Mouse (Mus musculus) gastrocnemius, postnatal 36 days (tissue): ENCODE data around the gene Fbxo42. TPM values are rescaled to one million over a fixed set of nuclear protein-coding genes. Genes with fewer than 3 reads are reported as not detected.

Experiments
- DNase-seq, 2 experiments: peaks; one replicate each; pipeline ENCODE4 v3.0.0; 2022
- intact Hi-C: fragments of 180-260 bp; cut with DNase I; formaldehyde crosslinking; loops from one replicate; pipeline ENCODE4 v1.15.1; 2025
- long read RNA-seq, 2 experiments: library from polyadenylated mRNA; stranded (forward); transcript quantifications; one replicate each; pipeline ENCODE4 v2.0.0; 2021
- total RNA-seq, 2 experiments: library from RNA; stranded (reverse); gene quantifications; 2 replicates each; pipeline ENCODE4 v1.2.3; 2021

Fbxo42 gene
- 1 to 10 TPM; 8.8 to 9.8 TPM for total RNA-seq
- long read RNA-seq, experiment 1, full-length matches to known transcripts: 1 of 1 reads
- long read RNA-seq, experiment 1, partial matches to known transcripts: 0 of 1 reads
- long read RNA-seq, experiment 1, other reads (novel, unspliced or antisense): 0 of 1 reads
- long read RNA-seq, experiment 2, full-length matches to known transcripts: 2 of 5 reads
- long read RNA-seq, experiment 2, partial matches to known transcripts: 0 of 5 reads
- long read RNA-seq, experiment 2, other reads (novel, unspliced or antisense): 3 of 5 reads

DNA sequence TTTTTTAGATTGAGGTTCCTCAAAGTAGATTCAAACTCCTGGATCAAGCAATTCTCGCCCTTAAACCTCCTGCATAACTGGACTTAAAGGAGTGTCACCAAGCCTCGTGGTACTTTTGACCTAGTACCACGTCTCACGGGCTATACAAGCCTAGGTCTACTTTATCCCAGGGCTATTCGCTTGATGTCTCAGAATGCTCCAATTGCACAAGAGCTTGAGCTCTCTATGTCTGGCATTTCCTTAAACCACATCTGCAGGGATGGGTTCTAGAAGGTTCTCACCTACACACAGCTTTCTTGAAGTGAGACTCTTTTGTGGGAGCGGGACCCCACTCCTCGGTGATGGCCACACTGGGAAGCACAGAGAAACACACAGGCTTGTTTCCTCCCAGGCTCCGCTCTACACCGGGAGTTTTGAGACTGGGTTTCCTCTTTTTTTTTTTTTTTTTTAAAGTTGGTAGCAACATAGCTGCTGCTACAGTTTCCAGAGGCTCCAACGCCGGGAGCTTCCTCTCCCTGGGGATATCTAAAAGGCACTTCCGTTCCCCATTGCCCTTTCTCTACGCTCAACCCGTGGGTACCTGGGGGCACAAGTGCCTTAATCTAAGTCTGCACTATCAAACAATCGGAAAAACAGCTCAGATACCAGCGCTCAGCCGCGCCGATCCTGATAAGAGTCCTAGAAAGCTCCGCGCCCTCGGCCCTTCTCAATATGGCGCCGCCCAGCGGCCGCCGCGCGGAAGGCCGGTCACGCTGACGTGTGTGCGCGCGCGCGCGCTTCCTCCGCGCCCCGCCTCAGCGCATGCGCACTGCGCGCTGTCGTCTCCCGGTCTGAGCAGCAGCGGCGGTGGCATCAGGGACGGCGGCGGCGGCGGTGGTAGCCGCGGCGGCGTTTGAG, at the start of gene Fbxo42:
Gene Fbxo42, plus strand, starts transcription at position 802 of the 897 bp plus-strand sequence.
- intact Hi-C loops: loop anchor here (5.0 kb wide), 1 partner anchor 215 kb away; no protein-coding TSS in a partner anchor
- DNase-seq: peak; percentile 89 to 93

DNA sequence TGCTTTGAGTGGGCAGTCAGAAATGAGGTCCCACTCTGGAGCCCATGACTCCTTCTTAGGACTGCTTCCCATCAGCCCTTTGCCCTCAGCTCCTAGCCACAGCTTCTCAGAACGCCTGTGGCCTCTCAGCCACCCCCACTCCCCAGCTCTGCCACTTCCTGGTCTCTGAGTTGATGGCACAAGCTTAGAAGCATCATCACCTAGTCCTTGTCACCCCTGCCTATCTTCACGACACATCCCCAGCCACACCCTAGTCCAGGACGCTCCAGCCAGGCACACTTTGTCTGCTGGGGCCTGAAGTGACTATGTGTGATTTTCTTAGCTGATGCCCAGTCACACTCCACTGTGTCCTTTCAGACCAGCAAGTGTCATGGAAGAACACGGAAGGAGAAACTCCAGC, 48.8 kb upstream of the Fbxo42 start:
- DNase-seq: no peak
- intact Hi-C loops: no loop called here

DNA sequence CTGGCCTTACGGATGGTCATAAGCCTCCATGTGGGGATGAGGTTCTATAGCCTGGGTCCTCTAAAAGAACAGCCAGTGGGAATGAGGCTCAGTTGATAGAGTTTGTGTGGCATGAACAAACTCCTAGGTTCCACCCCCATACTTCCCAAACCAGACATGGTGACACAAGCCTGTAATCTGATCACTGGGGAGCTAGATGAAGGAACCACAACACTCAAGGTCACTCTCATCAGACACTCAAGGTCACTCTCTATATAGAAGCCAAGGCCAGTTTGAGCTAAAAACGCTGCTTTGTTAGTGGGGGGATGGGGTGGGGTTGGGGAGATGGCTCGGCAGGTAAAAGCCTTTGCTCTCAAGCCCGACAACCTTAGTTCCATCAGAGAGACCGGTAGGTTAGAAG, 47.8 kb upstream of the Fbxo42 start:
- no peak for DNase-seq
- intact Hi-C loops: no loop called here

DNA sequence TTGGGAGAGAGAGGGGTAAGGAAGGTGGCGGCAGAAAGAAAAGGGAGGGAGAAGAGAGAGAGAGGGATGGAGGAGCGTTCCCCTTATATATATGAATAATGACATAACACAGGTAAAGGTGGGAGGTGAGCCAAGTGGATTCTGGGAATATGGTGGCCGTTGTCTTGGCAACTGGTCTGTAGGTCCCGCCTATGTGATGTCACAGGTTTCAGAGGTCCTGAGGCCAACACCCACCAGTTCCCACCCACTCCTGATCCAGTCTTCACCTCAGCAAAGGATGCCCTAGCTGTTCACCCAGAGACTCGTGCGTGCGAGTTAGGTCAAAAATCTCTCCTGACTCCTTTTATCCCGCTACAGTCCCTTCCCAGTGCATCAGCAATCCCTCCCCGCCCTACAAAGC, 46.4 kb upstream of the Fbxo42 start:
- intact Hi-C loops: no loop called here
- DNase-seq: no peak

DNA sequence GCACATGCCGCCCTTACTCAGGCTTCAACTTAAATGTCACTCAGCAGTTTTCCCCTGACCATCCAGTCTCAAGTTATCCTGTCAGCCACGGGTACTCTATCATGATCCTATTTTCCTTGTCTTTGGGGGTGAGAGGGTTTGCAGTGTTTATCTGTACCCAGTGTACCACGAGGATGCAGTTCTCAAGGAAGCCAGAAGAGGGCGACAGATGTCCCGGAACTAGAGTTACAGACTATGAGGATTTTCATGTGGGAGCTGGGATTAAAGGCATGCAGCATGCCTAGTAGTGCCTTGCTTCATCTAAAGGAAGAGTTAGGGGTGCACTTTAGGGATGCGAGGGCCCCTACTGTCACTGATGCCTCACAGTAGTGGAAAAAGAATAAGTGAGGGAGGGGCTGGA, 45.9 kb upstream of the Fbxo42 start:
- DNase-seq: no peak
- intact Hi-C loops: no loop called here

DNA sequence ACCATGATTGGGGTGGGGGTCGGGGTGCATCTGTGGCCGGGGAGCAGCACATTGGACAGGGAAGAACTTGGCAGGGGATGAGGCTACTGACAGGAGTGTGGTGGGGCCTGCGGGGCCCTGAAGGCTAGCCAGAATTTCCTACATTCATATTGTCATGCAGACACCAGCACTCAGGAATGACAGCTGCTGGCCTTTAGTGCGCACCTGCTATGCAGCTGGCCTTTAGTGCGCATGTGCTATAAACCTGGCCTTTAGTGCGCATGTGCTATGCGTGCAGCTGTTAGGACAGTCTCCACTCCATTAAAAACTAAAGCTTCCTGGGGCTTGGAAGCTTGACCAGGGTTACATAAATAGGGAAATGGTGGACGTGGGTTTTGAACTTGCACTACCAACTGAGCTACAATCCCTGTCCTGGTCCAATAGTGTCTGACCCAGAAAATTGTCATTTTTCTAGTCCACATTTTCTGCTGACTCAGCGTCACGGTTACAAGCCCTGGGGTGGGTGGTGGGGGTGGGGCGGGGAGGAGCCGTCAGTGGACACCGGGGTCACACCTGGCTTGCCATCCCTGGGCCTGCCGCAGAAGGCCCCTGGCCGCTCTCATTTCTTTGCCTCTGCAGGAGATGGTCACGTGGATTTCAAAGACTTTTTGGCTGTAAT, 41.1 kb upstream of the Fbxo42 start:
- no peak for DNase-seq
- intact Hi-C loops: no loop called here

DNA sequence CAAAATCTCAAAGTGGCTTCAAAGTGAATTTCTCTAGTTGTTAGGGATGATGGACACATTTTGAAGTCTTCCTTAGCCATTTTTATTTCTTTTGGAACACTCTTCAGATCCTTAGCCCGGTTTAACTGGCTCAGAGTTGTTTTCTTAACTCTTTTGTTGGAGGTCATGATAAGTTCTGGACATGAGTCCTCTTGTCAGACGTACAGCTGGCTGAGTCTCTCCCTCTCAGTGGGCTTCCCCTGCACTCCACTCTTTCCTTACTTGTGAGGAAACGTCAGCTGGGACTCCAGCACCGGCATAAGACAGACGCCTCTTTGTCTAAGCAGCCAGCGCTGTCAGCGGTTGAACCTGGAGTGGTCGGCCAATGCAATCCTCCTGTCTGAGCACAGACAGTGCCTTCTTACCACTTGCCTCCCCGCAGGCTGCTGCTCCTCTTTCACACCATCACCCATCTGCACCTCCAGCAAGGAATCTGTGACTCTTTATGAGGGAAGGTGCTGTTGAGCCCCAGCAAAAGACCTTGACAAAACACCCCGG, 39.4 kb upstream of the Fbxo42 start:
- intact Hi-C loops: no loop called here
- no peak for DNase-seq

DNA sequence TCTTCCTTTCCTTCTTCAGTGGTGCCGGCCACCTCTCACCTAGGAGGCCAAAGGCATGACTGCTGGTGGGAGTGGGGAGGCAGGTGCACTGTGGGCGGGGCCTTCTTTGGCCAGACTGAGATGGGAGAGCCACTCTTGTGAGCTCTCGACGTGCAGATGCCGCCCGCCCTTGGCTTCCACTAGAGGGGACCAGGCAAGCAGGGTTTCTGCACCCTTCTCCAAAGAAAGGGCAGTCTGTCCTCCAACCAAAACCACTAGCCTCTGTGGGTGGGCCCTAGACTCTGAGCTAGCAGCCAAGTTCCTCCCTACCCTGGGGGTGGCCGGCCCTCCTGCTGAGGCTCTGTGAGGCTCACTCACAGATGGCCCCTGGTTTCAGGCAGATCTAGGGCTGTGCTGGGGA, 33.9 kb upstream of the Fbxo42 start:
- intact Hi-C loops: no loop called here
- DNase-seq: no peak

DNA sequence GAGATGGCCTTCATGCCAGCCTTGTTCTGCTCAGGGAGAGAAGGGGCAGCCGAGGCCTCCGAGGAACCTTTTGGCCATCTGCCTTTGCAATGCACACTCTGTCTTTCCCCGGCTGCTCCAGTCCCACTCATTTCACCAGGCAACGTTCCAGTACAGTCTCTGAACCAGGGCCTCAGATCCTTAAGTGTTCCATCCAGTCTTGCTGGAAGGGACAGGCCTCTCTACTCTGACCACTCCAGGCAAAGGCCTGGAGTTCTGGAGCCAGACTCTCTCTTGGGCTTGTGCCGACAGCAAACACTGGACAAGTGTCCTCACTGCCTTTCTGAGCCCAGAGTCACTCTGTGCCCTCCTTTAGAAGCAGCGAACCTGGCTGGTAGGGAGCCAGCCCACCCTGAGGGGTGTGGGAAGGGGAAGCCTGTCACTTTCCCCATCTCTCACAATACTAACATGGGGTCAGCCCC, 33.2 kb upstream of the Fbxo42 start:
- intact Hi-C loops: no loop called here
- no peak for DNase-seq

DNA sequence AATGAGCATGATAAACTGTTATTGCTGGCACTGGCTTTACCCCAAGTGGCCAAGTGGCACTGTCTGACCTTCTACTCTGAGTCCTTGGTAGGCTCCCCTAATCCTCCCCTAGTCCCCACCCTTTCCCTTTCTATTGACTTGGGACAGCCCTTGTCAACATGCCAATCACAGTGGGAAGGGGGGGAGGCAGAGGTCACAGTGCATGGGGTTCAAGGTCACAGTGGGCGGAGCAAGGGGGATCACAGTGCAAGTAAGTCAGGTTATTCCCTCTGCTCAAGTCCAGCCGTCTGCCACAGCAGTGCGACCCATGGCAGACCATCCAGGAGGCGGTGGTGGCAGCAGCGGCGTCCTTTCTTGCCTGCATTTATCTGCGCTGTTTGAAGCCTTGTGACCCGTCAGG, 32.3 kb upstream of the Fbxo42 start:
- no peak for DNase-seq
- intact Hi-C loops: loop anchor here (5.0 kb wide), 1 partner anchor 33 kb away; no protein-coding TSS in a partner anchor

DNA sequence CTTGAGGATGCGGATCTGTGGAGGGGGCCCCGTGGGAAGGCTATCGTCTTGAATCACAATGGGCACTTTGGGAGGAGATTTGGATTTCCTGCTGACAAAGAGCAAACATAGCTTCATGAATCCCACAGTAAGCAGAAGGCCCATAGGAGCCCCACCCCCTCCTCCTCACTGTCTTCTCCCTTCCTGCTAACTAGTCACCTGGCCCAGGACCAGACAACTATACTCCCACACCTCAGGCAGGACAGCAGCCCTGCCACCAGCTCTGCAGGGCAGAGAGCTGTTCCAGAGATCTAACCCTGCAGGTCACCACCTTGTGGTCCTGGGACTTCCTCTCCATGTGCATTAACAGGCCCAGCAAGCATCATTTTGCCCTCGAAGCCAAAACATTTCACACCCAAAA, 29.0 kb upstream of the Fbxo42 start:
- no peak for DNase-seq
- intact Hi-C loops: loop anchor here (5.0 kb wide), 1 partner anchor 36 kb away; no protein-coding TSS in a partner anchor

DNA sequence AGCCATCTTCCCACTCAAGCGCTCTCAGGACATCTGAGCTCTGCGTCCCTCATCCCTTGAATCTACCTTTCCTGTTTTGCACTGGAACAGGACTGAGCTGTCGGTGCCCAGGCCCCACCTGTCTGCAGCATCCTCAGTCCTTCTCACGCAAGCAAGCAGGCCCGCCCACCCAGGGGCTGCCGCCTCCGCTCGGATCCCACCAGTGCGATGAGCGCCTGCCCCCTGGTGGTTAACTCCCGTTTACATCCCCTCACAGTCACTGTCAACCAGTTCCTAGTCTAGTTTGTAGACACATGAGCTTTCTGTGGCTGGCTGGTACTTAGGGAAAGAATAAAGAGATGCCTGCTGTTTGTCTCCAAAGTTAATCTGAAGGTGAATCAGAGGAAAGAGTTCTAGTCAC, 27.0 kb upstream of the Fbxo42 start:
- DNase-seq: no peak
- intact Hi-C loops: no loop called here

DNA sequence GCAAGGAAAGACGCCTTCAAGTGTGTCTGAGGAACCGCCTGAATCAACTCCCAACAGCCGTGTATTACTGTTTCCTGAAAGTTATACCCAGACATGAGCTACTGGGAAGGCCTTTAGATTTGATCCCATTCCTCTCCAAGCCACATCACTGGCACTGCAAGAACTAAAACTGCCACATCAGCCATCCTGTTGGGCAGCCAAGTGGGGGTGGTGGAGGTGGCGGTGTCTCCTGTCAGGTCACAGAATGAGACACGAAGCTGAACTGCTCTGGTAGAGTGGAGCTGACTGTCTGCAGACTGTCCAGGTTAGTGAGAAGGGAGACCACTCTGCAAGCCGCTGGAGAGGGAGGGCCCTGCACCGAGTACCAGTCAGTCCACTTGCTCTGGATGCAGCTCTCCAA, 25.1 kb upstream of the Fbxo42 start:
- no peak for DNase-seq

DNA sequence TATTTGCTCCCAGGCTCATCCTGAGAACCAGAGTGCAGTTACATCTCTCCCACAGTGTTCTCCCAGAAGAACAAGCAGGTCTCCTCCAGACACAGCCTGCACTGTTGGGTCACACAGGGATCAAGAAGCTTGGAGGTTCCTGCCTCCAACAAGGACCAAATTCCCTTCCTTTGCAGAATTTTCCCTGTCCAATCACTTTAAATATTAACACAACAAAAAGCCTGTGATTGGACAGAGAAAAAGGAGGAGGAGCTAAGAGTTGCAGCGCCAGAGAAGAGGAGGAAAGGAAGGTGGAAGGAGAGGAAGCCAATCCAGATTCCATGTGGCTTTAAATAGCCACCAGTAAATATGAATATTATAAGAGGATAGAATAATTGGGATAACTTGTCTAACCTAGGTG, 24.6 kb upstream of the Fbxo42 start:
- intact Hi-C loops: no loop called here
- no peak for DNase-seq

More for the DNA sequence above, 25.1 kb upstream of the Fbxo42 start:
- intact Hi-C loops: no loop called here

DNA sequence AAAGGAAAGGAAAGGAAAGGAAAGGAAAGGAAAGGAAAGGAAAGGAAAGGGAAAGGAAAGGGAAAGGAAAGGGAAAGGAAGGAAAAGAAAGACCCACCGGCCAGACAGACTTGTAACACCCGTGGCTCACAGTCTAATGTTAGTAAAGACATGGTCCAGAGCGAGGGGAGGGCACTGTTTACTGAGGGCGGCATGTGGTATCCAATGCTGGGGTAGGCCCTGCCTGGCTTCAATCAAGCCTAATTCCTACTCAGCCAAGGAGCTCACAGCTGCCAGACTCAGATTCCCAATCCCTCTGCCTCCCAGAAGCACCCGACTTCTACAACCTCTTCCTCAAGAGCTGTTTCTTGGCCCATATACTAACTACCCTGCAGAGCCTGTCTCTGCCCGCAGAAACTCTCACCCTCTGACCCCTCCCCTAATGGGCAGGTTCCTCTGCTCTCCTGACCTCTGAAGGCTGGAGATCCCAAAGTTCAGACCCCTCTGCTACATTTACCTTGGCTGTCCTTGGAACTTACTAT, 18.5 kb upstream of the Fbxo42 start:
- intact Hi-C loops: no loop called here
- DNase-seq: no peak

DNA sequence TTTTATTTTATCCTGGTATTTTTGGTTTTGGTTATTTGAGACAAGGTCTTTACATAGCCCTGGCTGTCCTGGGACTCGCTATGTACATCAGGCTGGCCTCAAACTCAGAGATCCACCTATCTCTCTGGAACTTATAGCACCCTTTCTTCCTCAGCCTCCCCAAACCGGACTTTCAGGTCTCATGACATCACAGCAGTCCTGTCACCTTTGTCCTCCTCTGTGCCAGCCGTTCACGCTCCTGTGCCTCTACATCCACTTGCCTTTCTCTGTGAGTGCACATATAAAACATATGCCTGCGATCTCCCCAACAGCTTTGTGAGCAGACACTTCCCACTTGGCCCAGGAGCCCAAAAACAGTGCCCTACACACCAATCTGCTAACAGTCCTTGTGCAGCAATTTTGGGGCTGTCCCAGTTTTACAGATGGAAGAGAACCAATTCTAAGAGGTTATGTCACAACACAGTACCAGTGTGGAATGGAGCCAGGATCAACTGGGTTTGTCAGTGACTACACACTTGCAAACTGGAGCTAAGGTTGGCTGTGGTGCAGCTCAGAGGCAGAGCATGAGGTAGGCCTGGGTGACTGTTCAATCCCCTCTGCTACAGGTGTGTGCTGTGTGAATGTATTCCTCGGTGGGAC, 16.9 kb upstream of the Fbxo42 start:
- intact Hi-C loops: no loop called here
- DNase-seq: no peak

DNA sequence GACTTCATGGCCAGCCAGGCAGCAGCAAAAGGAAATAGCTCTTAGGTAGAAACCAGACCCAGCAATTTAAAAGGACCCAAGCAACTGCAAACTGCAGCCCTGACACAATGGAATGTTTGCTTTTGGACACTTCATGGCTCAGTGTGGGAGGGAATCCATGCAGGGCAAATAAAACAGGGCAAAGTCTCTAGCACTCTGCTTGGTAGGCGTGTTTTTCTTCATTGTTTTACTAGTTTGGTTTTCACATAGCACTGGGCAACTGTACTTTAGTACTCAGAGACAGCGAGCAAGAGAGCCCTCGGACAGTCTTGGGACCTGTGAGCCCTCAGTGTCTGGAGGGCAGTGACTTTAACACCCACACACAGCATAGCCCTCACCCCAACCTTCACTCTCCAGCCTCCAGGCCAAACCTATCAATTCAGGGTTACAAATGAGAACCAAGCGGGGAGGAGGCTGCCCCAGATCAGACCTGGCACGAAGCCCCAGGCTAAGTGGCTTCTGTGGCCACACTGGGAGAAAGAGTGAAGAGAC, 16.1 kb upstream of the Fbxo42 start:
- intact Hi-C loops: no loop called here
- no peak for DNase-seq

DNA sequence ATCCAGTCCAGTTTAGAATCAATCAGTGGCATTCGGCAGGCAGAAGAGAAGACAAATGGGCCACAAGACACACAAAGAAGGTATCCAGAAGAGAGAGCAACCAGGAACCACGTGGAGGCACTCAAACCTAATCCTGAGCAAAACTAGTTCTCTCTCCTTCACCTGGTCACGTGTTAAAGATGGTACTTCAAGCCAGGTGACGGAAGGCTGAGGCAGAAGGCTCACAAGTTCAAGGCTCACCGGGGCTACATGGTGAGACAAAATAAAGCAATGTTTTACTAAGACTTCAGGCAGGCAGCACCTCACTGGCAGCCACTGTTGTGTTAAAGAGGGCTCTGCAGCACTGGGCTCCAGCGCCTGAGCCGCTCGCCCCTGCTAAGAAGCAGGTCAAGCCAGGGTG, 15.5 kb upstream of the Fbxo42 start:
- intact Hi-C loops: no loop called here
- DNase-seq: no peak

DNA sequence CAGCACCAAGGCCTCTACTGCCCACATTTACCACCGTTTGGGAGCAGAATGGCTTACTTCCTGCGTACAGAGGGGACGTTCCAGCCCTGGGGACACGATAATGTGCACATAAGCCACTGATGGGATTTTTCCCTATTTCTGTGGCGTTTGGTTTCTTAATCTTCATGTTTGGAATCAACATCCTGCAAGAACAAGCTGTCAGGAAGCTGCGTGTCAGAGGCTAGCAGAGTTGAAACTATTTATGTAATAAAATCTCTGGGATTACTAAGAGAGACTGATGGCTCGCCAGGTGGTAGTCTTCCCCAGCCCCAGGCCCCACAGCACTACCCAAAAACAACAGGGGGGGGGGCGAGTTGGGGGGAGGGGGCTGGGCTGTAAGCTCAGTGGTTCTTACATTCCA, 14.5 kb upstream of the Fbxo42 start:
- intact Hi-C loops: no loop called here
- no peak for DNase-seq

DNA sequence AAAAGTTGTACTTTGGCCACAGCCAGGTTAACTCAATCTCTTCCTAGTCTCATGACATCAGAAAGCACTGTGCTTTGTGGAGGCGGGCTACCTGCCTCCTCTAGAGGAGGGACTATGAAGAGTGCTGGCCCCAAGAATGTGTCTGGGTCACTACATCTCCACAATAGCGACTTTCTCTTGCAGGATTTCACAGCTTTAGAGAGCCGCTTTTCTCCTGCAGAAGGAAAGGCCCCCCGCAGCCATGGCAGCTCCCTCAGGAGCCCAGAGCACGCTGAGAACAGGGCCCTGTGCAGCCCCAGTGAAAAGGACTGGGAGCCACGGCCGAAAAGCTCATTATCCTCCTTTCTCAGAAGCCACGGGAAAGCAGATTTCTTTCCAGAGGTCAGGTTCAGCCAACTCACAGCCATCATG, 13.7 kb upstream of the Fbxo42 start:
- intact Hi-C loops: no loop called here
- no peak for DNase-seq
